Mouse (Mus musculus) hindbrain, embryonic 16.5 days (tissue): ENCODE measurements around the gene Pla2g4e. TPM values are rescaled to one million over a fixed set of nuclear protein-coding genes. Genes with fewer than 3 reads are reported as not detected.

Experiments
- ATAC-seq: fragments of 200-750 bp; cut with Nextera tagmentation; 2 replicates; pipeline ENCODE4 v1.8.0; 2017; ENCODE audit warnings: moderate TSS enrichment, moderate library complexity
- H3K27ac ChIP-seq: fragments of 300-500 bp; sonication (generic); 2 replicates; pipeline ENCODE4 v1.5.1; 2014; ENCODE audit warnings: low read depth, mild to moderate bottlenecking, control low read depth, low read length, moderate library complexity
- H3K27me3 ChIP-seq: fragments of 300-500 bp; sonication (generic); replicated peaks from 2 replicates; pipeline ENCODE4 v1.6.1; 2014; ENCODE audit warnings: low read length; ENCODE audit not compliant: control insufficient read depth, insufficient read depth
- H3K36me3 ChIP-seq: fragments of 300-500 bp; sonication (generic); 2 replicates; pipeline ENCODE4 v1.6.1; 2014; ENCODE audit warnings: mild to moderate bottlenecking, low read length, moderate library complexity, mixed read lengths; ENCODE audit not compliant: control insufficient read depth, insufficient read depth
- H3K4me1 ChIP-seq: fragments of 300-500 bp; sonication (generic); 2 replicates; pipeline ENCODE4 v1.6.1; 2014; ENCODE audit warnings: low read depth, low read length; ENCODE audit not compliant: control insufficient read depth, insufficient read depth
- H3K4me2 ChIP-seq: fragments of 300-500 bp; sonication (generic); 2 replicates; pipeline ENCODE4 v1.6.1; 2014; ENCODE audit warnings: mild to moderate bottlenecking, low read length, control low read depth, moderate library complexity
- H3K4me3 ChIP-seq: fragments of 300-500 bp; sonication (generic); 2 replicates; pipeline ENCODE4 v1.5.1; 2014; ENCODE audit warnings: mild to moderate bottlenecking, low read length, control low read depth, moderate library complexity
- H3K9ac ChIP-seq: fragments of 300-500 bp; sonication (generic); 2 replicates; pipeline ENCODE4 v1.6.1; 2014; ENCODE audit warnings: low read depth, mild to moderate bottlenecking, control low read depth, low read length, moderate library complexity
- H3K9me3 ChIP-seq: fragments of 300-500 bp; sonication (generic); 2 replicates; pipeline ENCODE4 v1.6.1; 2014; ENCODE audit warnings: mild to moderate bottlenecking, low read length, moderate library complexity; ENCODE audit not compliant: control insufficient read depth
- WGBS: fragments of 180-500 bp; shearing (Covaris S2); extraction: QIAGEN DNeasy Blood & Tissue Kit; methylation state at CpG from one replicate; pipeline ENCODE4 v1.1.7; 2014; 5-methylcytosine and 5-hydroxymethylcytosine counted together
- polyA plus RNA-seq: library from polyadenylated mRNA; unstranded; fragments of >200 nt; fragmentation: Nextera tagmentation; extraction: Ambion mirVana; gene quantifications from 2 replicates; pipeline ENCODE4 v1.2.1, GENCODE M21; 2015

The Pla2g4e gene
- polyA plus RNA-seq, 1 experiment from 2014 or later = 5.7 TPM

- H3K27ac ChIP-seq = no peak overlapping the region
- no peaks in the 10 kb centered on the region for H3K9me3 ChIP-seq
- peaks cover 2% of the 10 kb centered on the region; the same call in 1 of the 2 replicates for H3K36me3 ChIP-seq
- no peak overlapping the region for H3K4me2 ChIP-seq
- no peak for ATAC-seq
- no peak overlapping the region for H3K4me3 ChIP-seq
- no peak overlapping the region for H3K9ac ChIP-seq
- H3K27me3 ChIP-seq = no peaks in the 10 kb centered on the region
- WGBS = 92% methylated on average over 1 of the region's 1 CpGs
- H3K4me1 ChIP-seq = no peaks in the 10 kb centered on the region
Observed at GRCm38 (mm10) chr2:120126901-120127300, 118.2 kb downstream of the Pla2g4e start.

GRCm38 (mm10) chr2:120126408-120126807 is 118.7 kb downstream of the Pla2g4e start:
- H3K27ac ChIP-seq = no peak overlapping the region
- no peak overlapping the region for H3K4me2 ChIP-seq
- H3K4me1 ChIP-seq = no peaks in the 10 kb centered on the region
- H3K9me3 ChIP-seq = no peaks in the 10 kb centered on the region
- ATAC-seq = no peak
- peaks cover 2% of the 10 kb centered on the region; the same call in 1 of the 2 replicates for H3K36me3 ChIP-seq
- no peak overlapping the region for H3K4me3 ChIP-seq
- 88% methylated on average over 4 of the region's 4 CpGs for WGBS
- H3K27me3 ChIP-seq = no peaks in the 10 kb centered on the region
- H3K9ac ChIP-seq = no peak overlapping the region

- Histone ChIP-seq H3K4me3 (no peak overlapping the region), H3K27me3 (no peaks in the 10 kb centered on the region), H3K36me3 (peaks cover 2% of the 10 kb centered on the region; the same call in 1 of the 2 replicates), H3K27ac (no peak overlapping the region), H3K9ac (no peak overlapping the region), H3K4me2 (no peak overlapping the region), H3K4me1 (no peaks in the 10 kb centered on the region), H3K9me3 (no peaks in the 10 kb centered on the region)
- WGBS = 100% methylated on average over 1 of the region's 1 CpGs
- ATAC-seq = no peak
Observed at GRCm38 (mm10) chr2:120125461-120125860, 119.7 kb downstream of the Pla2g4e start.

- Histone ChIP-seq H3K9me3 (no peaks in the 10 kb centered on the region), H3K9ac (no peak overlapping the region), H3K4me2 (no peak overlapping the region), H3K4me3 (no peak overlapping the region), H3K4me1 (no peaks in the 10 kb centered on the region), H3K36me3 (peaks cover 2% of the 10 kb centered on the region; the same call in 1 of the 2 replicates), H3K27ac (no peak overlapping the region), H3K27me3 (no peaks in the 10 kb centered on the region)
- 85% methylated on average over 2 of the region's 2 CpGs for WGBS
- no peak for ATAC-seq
Observed at GRCm38 (mm10) chr2:120124946-120125345, 120.2 kb downstream of the Pla2g4e start.

GRCm38 (mm10) chr2:120124096-120124495 is 121.0 kb downstream of the Pla2g4e start:
- H3K4me3 ChIP-seq = no peak overlapping the region
- H3K9ac ChIP-seq = no peak overlapping the region
- 53% methylated on average over 1 of the region's 1 CpGs for WGBS
- H3K9me3 ChIP-seq = no peaks in the 10 kb centered on the region
- H3K27ac ChIP-seq = no peak overlapping the region
- H3K36me3 ChIP-seq = peaks cover 2% of the 10 kb centered on the region; the same call in 1 of the 2 replicates
- H3K27me3 ChIP-seq = no peaks in the 10 kb centered on the region
- no peak overlapping the region for H3K4me2 ChIP-seq
- H3K4me1 ChIP-seq = no peaks in the 10 kb centered on the region
- ATAC-seq = no peak

- Histone ChIP-seq H3K9ac (no peak overlapping the region), H3K9me3 (no peaks in the 10 kb centered on the region), H3K36me3 (peaks cover 2% of the 10 kb centered on the region; the same call in 1 of the 2 replicates), H3K27me3 (no peaks in the 10 kb centered on the region), H3K27ac (no peak overlapping the region), H3K4me3 (no peak overlapping the region), H3K4me2 (no peak overlapping the region), H3K4me1 (no peaks in the 10 kb centered on the region)
- WGBS = 95% methylated on average over 6 of the region's 6 CpGs
- no peak for ATAC-seq
Observed at GRCm38 (mm10) chr2:120122983-120123382, 122.2 kb downstream of the Pla2g4e start.

- Histone ChIP-seq H3K4me3 (no peak overlapping the region), H3K4me1 (no peaks in the 10 kb centered on the region), H3K27me3 (no peaks in the 10 kb centered on the region), H3K9me3 (no peaks in the 10 kb centered on the region), H3K4me2 (no peak overlapping the region), H3K27ac (no peak overlapping the region), H3K36me3 (no peaks in the 10 kb centered on the region), H3K9ac (no peak overlapping the region)
- no peak for ATAC-seq
- 94% methylated on average over 6 of the region's 6 CpGs for WGBS
Observed at GRCm38 (mm10) chr2:120117346-120117745, 127.8 kb downstream of the Pla2g4e start.

Other genes with a start within 250 kb of the Pla2g4e start
- 17.0 and 17.7 TPM in 2 replicates for gene Jmjd7, start 217.9 kb downstream of the Pla2g4e start, polyA plus RNA-seq
- gene Gm28042, start 217.8 kb downstream of the Pla2g4e start, polyA plus RNA-seq = 3.7 and 5.3 TPM in 2 replicates
- gene Pla2g4b, start 211.9 kb downstream of the Pla2g4e start, polyA plus RNA-seq = 1.9 and 4.0 TPM in 2 replicates
- 19.2 and 20.7 TPM in 2 replicates for gene Ehd4, start 90.7 kb downstream of the Pla2g4e start, polyA plus RNA-seq
- 0.09 TPM in 1 of 2 replicates, not detected in the other for gene Pla2g4d, start 43.9 kb upstream of the Pla2g4e start, polyA plus RNA-seq
- gene Pla2g4f, start 68.8 kb upstream of the Pla2g4e start, polyA plus RNA-seq = not detected in 2 replicates
- 43.0 and 44.5 TPM in 2 replicates for gene Vps39, start 107.8 kb upstream of the Pla2g4e start, polyA plus RNA-seq
- 10.2 and 11.4 TPM in 2 replicates for gene Ganc, start 158.6 kb upstream of the Pla2g4e start, polyA plus RNA-seq
- gene Tmem87a, start 158.8 kb upstream of the Pla2g4e start, polyA plus RNA-seq = 6.3 and 7.2 TPM in 2 replicates
- gene Capn3, start 210.7 kb upstream of the Pla2g4e start, polyA plus RNA-seq = 0.54 and 0.79 TPM in 2 replicates